Mouse (Mus musculus) ES-E14 (cell line): ENCODE measurements around the gene Rrbp1. TPM values are rescaled to one million over a fixed set of nuclear protein-coding genes. Genes with fewer than 3 reads are reported as not detected.

ENCODE experiments used
- DNase-seq: peaks from one replicate; pipeline ENCODE4 v3.0.0-alpha.2; 2013; ENCODE audit warnings: low read depth, low spot score
- H3K27ac ChIP-seq: 2 replicates; pipeline ENCODE4 v1.5.1; 2012; ENCODE audit warnings: low read depth, mild to moderate bottlenecking, low read length, moderate library complexity, mixed read lengths; ENCODE audit not compliant: poor library complexity, insufficient read depth, severe bottlenecking
- H3K36me3 ChIP-seq: 2 replicates; pipeline ENCODE4 v1.6.1; 2012; ENCODE audit warnings: mild to moderate bottlenecking, low read length, moderate library complexity, mixed read lengths; ENCODE audit not compliant: control insufficient read depth, poor library complexity, insufficient read depth, severe bottlenecking
- H3K4me1 ChIP-seq, 2 experiments: fragments of 150-350 bp in 1 of 2; sonication (generic) in 1 of 2; 2 replicates each; pipeline ENCODE4 v1.6.1; 2012; ENCODE audit warnings: low read length in 2 of 2, mild to moderate bottlenecking in 1 of 2, mixed read lengths in 1 of 2; ENCODE audit not compliant: control insufficient read depth in 2 of 2, insufficient read depth in 2 of 2, poor library complexity in 1 of 2
- H3K4me3 ChIP-seq, 2 experiments: fragments of 150-350 bp in 1 of 2; sonication (generic) in 1 of 2; 2 replicates each; pipeline ENCODE4 v1.5.1; 2012; ENCODE audit warnings: low read length in 2 of 2, low read depth in 1 of 2, mild to moderate bottlenecking in 1 of 2, mixed read lengths in 1 of 2; ENCODE audit not compliant: insufficient read depth in 1 of 2, poor library complexity in 1 of 2, severe bottlenecking in 1 of 2
- H3K9ac ChIP-seq: 2 replicates; pipeline ENCODE4 v1.6.1; 2012; ENCODE audit warnings: low read depth, mild to moderate bottlenecking, low read length, mixed read lengths; ENCODE audit not compliant: poor library complexity, insufficient read depth, severe bottlenecking
- H3K9me3 ChIP-seq: fragments of 150-350 bp; sonication (generic); 2 replicates; pipeline ENCODE4 v1.6.1; 2012; ENCODE audit warnings: low read depth, mild to moderate bottlenecking, low read length; ENCODE audit not compliant: control insufficient read depth, insufficient read depth
- CHD2 ChIP-seq: IDR thresholded peaks from 2 replicates; pipeline ENCODE4 v1.6.1; 2014; ENCODE audit warnings: mild to moderate bottlenecking, low read depth, low read length, inconsistent platforms
- HCFC1 ChIP-seq: IDR thresholded peaks from 2 replicates; pipeline ENCODE4 v1.6.1; 2012; ENCODE audit warnings: low read length, inconsistent platforms, borderline replicate concordance; ENCODE audit not compliant: insufficient read depth
- MAFK ChIP-seq: IDR thresholded peaks from 2 replicates; pipeline ENCODE4 v1.6.1; 2014; ENCODE audit warnings: mild to moderate bottlenecking, low read depth, low read length, inconsistent platforms; ENCODE audit not compliant: insufficient read depth
- ZC3H11A ChIP-seq: IDR thresholded peaks from 2 replicates; pipeline ENCODE4 v1.6.1; 2012; ENCODE audit warnings: low read depth, mild to moderate bottlenecking, inconsistent platforms, low read length, borderline replicate concordance
- ZNF384 ChIP-seq: IDR thresholded peaks from 2 replicates; pipeline ENCODE4 v1.6.1; 2012; ENCODE audit warnings: low read depth, low read length, inconsistent platforms
- in situ Hi-C, 2 experiments: fragments of 600-800 bp; cut with MboI; formaldehyde crosslinking; loops; one replicate each; pipeline ENCODE4 v1.15.1; 2025; ENCODE audit warnings: low sequenced_read_pairs in 2 of 2, inconsistent platforms in 1 of 2; ENCODE audit not compliant: unreplicated experiment in 2 of 2
- total RNA-seq: library from RNA; depleted of rRNA; stranded (reverse); fragments of 300-350 nt; gene quantifications from 2 replicates; pipeline ENCODE4 v1.2.3, GENCODE M21; 2012

The Rrbp1 gene
- total RNA-seq, 1 experiment = 251 TPM

GRCm38 (mm10) chr2:144019971-144020370 is 8.9 kb upstream of the Rrbp1 start:
- in situ Hi-C loops = no loop called here
- Histone ChIP-seq H3K4me1 (0 out of 4 replicates have a peak, but pooled peaks cover 0 to 5% of the 10 kb centered on the region in 2 experiments), H3K9ac (no peak overlapping the region)

GRCm38 (mm10) chr2:144015861-144016260 is 4.8 kb upstream of the Rrbp1 start:
- DNase-seq = no peak
- no peaks in the 10 kb centered on the region for H3K4me1 ChIP-seq
- in situ Hi-C loops = no loop called here
- no peak overlapping the region for H3K27ac ChIP-seq
- no peaks in the 10 kb centered on the region for H3K36me3 ChIP-seq
- no peak overlapping the region for H3K4me3 ChIP-seq
- H3K9me3 ChIP-seq = no peaks in the 10 kb centered on the region
- no peak overlapping the region for H3K9ac ChIP-seq
- TF ChIP-seq HCFC1 (no peak), ZNF384 (no peak), CHD2 (no peak), ZC3H11A (no peak), MAFK (no peak)

More at GRCm38 (mm10) chr2:144019971-144020370, 8.9 kb upstream of the Rrbp1 start:
- Histone ChIP-seq H3K9me3 (no peaks in the 10 kb centered on the region), H3K27ac (no peak overlapping the region), H3K4me3 (no peak overlapping the region), H3K36me3 (no peaks in the 10 kb centered on the region)
- no peak for TF ChIP-seq MAFK
- TF ChIP-seq CHD2 = no peak
- no peak for TF ChIP-seq HCFC1
- no peak for TF ChIP-seq ZNF384
- TF ChIP-seq ZC3H11A = no peak
- no peak for DNase-seq

GRCm38 (mm10) chr2:144014481-144014880 is 3.4 kb upstream of the Rrbp1 start:
- no peak for DNase-seq
- no peaks in the 10 kb centered on the region for H3K36me3 ChIP-seq
- in situ Hi-C loops = no loop called here
- H3K4me3 ChIP-seq = no peak overlapping the region
- no peak overlapping the region for H3K27ac ChIP-seq
- no peak for TF ChIP-seq CHD2
- no peak for TF ChIP-seq ZC3H11A
- TF ChIP-seq HCFC1 = no peak
- TF ChIP-seq MAFK = no peak
- TF ChIP-seq ZNF384 = no peak
- no peaks in the 10 kb centered on the region for H3K9me3 ChIP-seq
- 0 out of 4 replicates have a peak, but pooled peaks cover 0 to 1% of the 10 kb centered on the region in 2 experiments for H3K4me1 ChIP-seq
- no peak overlapping the region for H3K9ac ChIP-seq

GRCm38 (mm10) chr2:144014051-144014450 is 3.0 kb upstream of the Rrbp1 start:
- no peak for DNase-seq

More at GRCm38 (mm10) chr2:144014051-144014450, 3.0 kb upstream of the Rrbp1 start:
- H3K9me3 ChIP-seq = no peaks in the 10 kb centered on the region
- no peak for TF ChIP-seq HCFC1
- no peak overlapping the region for H3K4me3 ChIP-seq
- no peaks in the 10 kb centered on the region for H3K36me3 ChIP-seq
- no peak overlapping the region for H3K27ac ChIP-seq
- peaks cover 0 to 4% of the 10 kb centered on the region in 2 experiments; a peak in 1 of 4 replicates for H3K4me1 ChIP-seq
- in situ Hi-C loops = no loop called here
- no peak overlapping the region for H3K9ac ChIP-seq
